17 mouse cellular contexts compared by ENCODE assay signal in the genomic region with DNA sequence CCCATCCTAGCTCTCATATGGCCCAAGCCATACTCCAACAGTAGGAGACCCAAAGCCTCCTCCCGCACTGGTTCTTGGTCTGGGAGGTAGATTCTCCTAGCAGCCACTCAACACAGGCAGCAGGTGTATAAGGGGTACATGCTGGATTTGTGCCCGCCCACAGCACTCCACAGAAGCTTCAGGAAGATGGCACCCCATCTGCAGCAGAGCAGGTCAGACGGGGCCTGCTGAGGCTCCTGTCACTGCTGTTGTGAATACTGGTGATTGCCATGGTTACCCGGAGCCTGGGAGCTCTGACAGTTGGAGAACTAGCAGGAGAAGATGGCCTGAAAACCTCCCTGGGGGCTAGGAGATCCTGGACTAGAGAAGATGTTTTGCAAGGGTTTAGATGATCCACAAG. TPM values are rescaled to one million over a fixed set of nuclear protein-coding genes. Genes with fewer than 3 reads are reported as not detected.
A peak's percentile ranks its signal among the peaks of the same experiment; 100 is the strongest.
DNase-seq lines count a peak whose midpoint lies in the region; ATAC-seq and TF ChIP-seq lines count a peak whose summit lies in the region.
"Had no signal": no experiment of that assay in that cellular context is flagged by ENCODE, and none has a peak within 500 bp of the region (broad histone marks: within the 10 kb centered on the region; RNA-seq: fewer than 3 reads in every experiment).

No protein-coding gene starts in this region.

- no peaks in the 10 kb centered on the region for H3K36me3 ChIP-seq in embryonic facial prominence, embryonic 13.5 days
- no peaks in the 10 kb centered on the region for H3K36me3 ChIP-seq in embryonic facial prominence, embryonic 10.5 days (replicated peaks)
- H3K36me3 ChIP-seq: forebrain, embryonic 12.5 days; hindbrain, embryonic 10.5 days; lung, embryonic 15.5 days; neural tube, embryonic 13.5 days had no signal

- no peak overlapping the region for H3K4me2 ChIP-seq in embryonic facial prominence, embryonic 13.5 days

- WGBS in embryonic facial prominence, embryonic 13.5 days, result 74% methylated on average over 4 of the region's 4 CpGs
- WGBS in embryonic facial prominence, embryonic 10.5 days, result 78% methylated on average over 4 of the region's 4 CpGs

- H3K27me3 ChIP-seq in embryonic facial prominence, embryonic 13.5 days, result no peaks in the 10 kb centered on the region; the same call in 1 of the 2 replicates
- 0 out of 2 replicates have a peak, but pooled peaks cover 9% of the 10 kb centered on the region for H3K27me3 ChIP-seq in embryonic facial prominence, embryonic 10.5 days (replicated peaks; ENCODE audit: low read depth, poor library complexity, severe bottlenecking)
- H3K27me3 ChIP-seq: lung, embryonic 15.5 days; neural tube, embryonic 13.5 days had no signal

- no peak overlapping the region for H3K9ac ChIP-seq in embryonic facial prominence, embryonic 13.5 days
- H3K9ac ChIP-seq: forebrain, embryonic 12.5 days; liver, embryonic 14.5 days; lung, embryonic 15.5 days; neural tube, embryonic 13.5 days had no signal

- TF ChIP-seq CTCF in left cerebral cortex, adult 2 months (IDR thresholded peaks at IDR 0.05), result no peak

- intact Hi-C loops in left cerebral cortex, postnatal 4 days (cut with DNase I), result no loop called here
- intact Hi-C loops in left cerebral cortex, adult 2 months (cut with DNase I), result no loop called here

- no peak overlapping the region for H3K4me3 ChIP-seq in embryonic facial prominence, embryonic 13.5 days
- no peak overlapping the region for H3K4me3 ChIP-seq in embryonic facial prominence, embryonic 10.5 days
- no peak overlapping the region for H3K4me3 ChIP-seq in left cerebral cortex, adult 2 months
- H3K4me3 ChIP-seq: neural tube, embryonic 13.5 days had no signal

- DNase-seq in embryonic facial prominence, embryonic 10.5 days (ENCODE audit: low spot score), result no peak
- DNase-seq in left cerebral cortex, postnatal 4 days, result peak; percentile 67
- DNase-seq in left cerebral cortex, adult 2 months (ENCODE audit: extremely low spot score in 1 of 2, low spot score in 2 of 2), result no peak
- DNase-seq in R1 (ENCODE audit: low read depth, low spot score), result peak; percentile 8
- DNase-seq in layer of hippocampus, adult 8-10 months (ENCODE audit: low spot score in 2 of 2), result peak; percentile 37 to 38
- no peak for DNase-seq in gastrocnemius, adult 8-10 months (ENCODE audit: low spot score in 2 of 2)
- DNase-seq in frontal cortex, postnatal 25 days (ENCODE audit: low spot score in 2 of 2), result no peak
- DNase-seq: gastrocnemius, postnatal 36 days; lung, postnatal 4 days; thymus, postnatal 36 days had no signal

- H3K4me1 ChIP-seq in embryonic facial prominence, embryonic 13.5 days, result peaks cover 24% of the 10 kb centered on the region
- H3K4me1 ChIP-seq in embryonic facial prominence, embryonic 10.5 days, result peaks cover 13% of the 10 kb centered on the region

- no peaks in the 10 kb centered on the region for H3K9me3 ChIP-seq in embryonic facial prominence, embryonic 13.5 days
- H3K9me3 ChIP-seq in embryonic facial prominence, embryonic 10.5 days, result no peaks in the 10 kb centered on the region
- H3K9me3 ChIP-seq: forebrain, embryonic 12.5 days; hindbrain, embryonic 10.5 days; lung, embryonic 15.5 days; neural tube, embryonic 13.5 days had no signal

- ATAC-seq in embryonic facial prominence, embryonic 13.5 days (ENCODE audit: insufficient number of reproducible peaks, insufficient read depth, low FRiP score, low TSS enrichment, low read depth), result no peak

- 0 out of 2 replicates have a peak overlapping the region, but pooled peaks have one; percentile 28 for H3K27ac ChIP-seq in embryonic facial prominence, embryonic 13.5 days
- H3K27ac ChIP-seq in embryonic facial prominence, embryonic 10.5 days (replicated peaks), result no peak overlapping the region
- H3K27ac ChIP-seq in left cerebral cortex, adult 2 months, result no peak overlapping the region
- H3K27ac ChIP-seq: forebrain, embryonic 12.5 days; hindbrain, postnatal 0 days; liver, embryonic 14.5 days; lung, embryonic 15.5 days; neural tube, embryonic 13.5 days had no signal

RNA-seq across cellular contexts. Expression of a gene that starts 35.9 kb away (rescaled TPM):
- 2.0 and 2.3 TPM in 2 replicates for polyA plus RNA-seq in embryonic facial prominence, embryonic 13.5 days (2015; fragmentation: Nextera tagmentation; extraction: Ambion mirVana)
- polyA plus RNA-seq in embryonic facial prominence, embryonic 10.5 days (2016; fragmentation: Nextera tagmentation; extraction: Ambion mirVana), result 1.00 and 1.2 TPM in 2 replicates
- 10 to 100 TPM; 39.9 to 42.8 TPM for total RNA-seq in left cerebral cortex, postnatal 4 days (2021)
- 10 to 100 TPM; 43.2 to 44.3 TPM for total RNA-seq in left cerebral cortex, adult 2 months (2021)
- 10 to 100 TPM; 28.5 to 41.3 (median 33.1) TPM for total RNA-seq in layer of hippocampus, adult 8-10 months (2022)
- 1 to 10 TPM; 2.1 to 3.5 (median 2.7) TPM for total RNA-seq in gastrocnemius, adult 8-10 months (2022)

Comparison
In these comparisons a context has a peak if more than half of its experiments do, and no peak if none do; other contexts are left out.
1. DNase-seq: peak in left cerebral cortex, postnatal 4 days (single experiment), R1 (single experiment) and layer of hippocampus, adult 8-10 months (2 of 2); none in embryonic facial prominence, embryonic 10.5 days (single experiment), left cerebral cortex, adult 2 months (0 of 2), gastrocnemius, adult 8-10 months (0 of 2) and frontal cortex, postnatal 25 days (0 of 2).
2. RNA of a gene that starts 35.9 kb away (total RNA-seq): 43.2 to 44.3 TPM in left cerebral cortex, adult 2 months, 39.9 to 42.8 TPM in left cerebral cortex, postnatal 4 days and 28.5 to 41.3 TPM in layer of hippocampus, adult 8-10 months; 2.1 to 3.5 TPM in gastrocnemius, adult 8-10 months; every median in the first group is over 4 times any median in the second.